Comparison of ENCODE assay signal across 29 mouse cellular contexts in the genomic region with DNA sequence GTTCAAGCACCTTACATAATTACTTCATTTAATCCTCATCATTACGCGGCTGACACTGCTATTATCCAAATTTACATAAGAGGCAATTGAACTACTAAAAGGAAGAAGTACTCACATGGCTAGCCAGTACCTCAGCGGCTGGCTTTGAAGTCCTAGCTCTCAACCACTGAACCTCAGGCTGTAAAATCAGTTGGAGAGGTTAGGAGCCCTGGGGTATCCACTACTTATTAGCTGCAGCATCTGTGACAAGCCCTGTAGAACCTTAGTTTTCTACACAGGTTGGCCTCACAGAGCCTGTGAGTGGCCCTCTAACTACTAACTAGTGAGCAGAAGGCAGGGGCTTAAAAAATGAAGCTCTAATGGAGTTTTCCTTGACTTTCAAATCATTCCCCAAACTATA. TPM values are rescaled to one million over a fixed set of nuclear protein-coding genes. Genes with fewer than 3 reads are reported as not detected.
"Had no signal": no experiment of that assay in that cellular context is flagged by ENCODE, and none has a peak within 500 bp of the region (broad histone marks: within the 10 kb centered on the region; RNA-seq: fewer than 3 reads in every experiment).

No protein-coding gene starts in this region.

- H3K4me2 ChIP-seq: liver, embryonic 13.5 days; midbrain, embryonic 13.5 days; neural tube, embryonic 13.5 days had no signal

- H3K9ac ChIP-seq: liver, embryonic 13.5 days; midbrain, embryonic 13.5 days; neural tube, embryonic 13.5 days had no signal

- ATAC-seq: midbrain, embryonic 13.5 days; midbrain, embryonic 16.5 days had no signal

- DNase-seq: kidney, adult 9 months; kidney, postnatal 14 days; kidney, postnatal 4 days; layer of hippocampus, adult 9-11 months; liver, embryonic 13.5 days; lung, adult 2 months; lung, postnatal 14 days; lung, postnatal 4 days; retina, postnatal 1 day; right cerebral cortex, postnatal 25 days; spleen, adult 18-20 months; thymus, adult 18-20 months; thymus, postnatal 36 days had no signal

- H3K4me1 ChIP-seq: liver, embryonic 13.5 days had no signal

- H3K27ac ChIP-seq: left cerebral cortex, adult 2 months; liver, embryonic 13.5 days; midbrain, embryonic 13.5 days; neural tube, embryonic 13.5 days had no signal

- H3K36me3 ChIP-seq: liver, embryonic 13.5 days; midbrain, embryonic 13.5 days; neural tube, embryonic 13.5 days had no signal

- H3K27me3 ChIP-seq: liver, embryonic 13.5 days; midbrain, embryonic 13.5 days; neural tube, embryonic 13.5 days had no signal

- H3K4me3 ChIP-seq: left cerebral cortex, adult 2 months; liver, embryonic 13.5 days; midbrain, embryonic 13.5 days; myocyte; neural tube, embryonic 13.5 days had no signal

- H3K9me3 ChIP-seq: liver, embryonic 13.5 days; midbrain, embryonic 13.5 days; neural tube, embryonic 13.5 days had no signal

RNA-seq across cellular contexts. Expression of a gene that starts 31.5 kb away (rescaled TPM):
- total RNA-seq: left cerebral cortex, adult 2 months; liver, adult 2 months; megakaryocyte progenitor cell, adult 5-6 weeks; megakaryocyte-erythroid progenitor cell, adult 5-6 weeks; monocyte, adult 5-6 weeks; neutrophil, adult 5-6 weeks had no signal
- polyA plus RNA-seq: kidney, embryonic 16.5 days; limb, embryonic 11.5 days; limb, embryonic 14.5 days; liver, adult 2 months; liver, embryonic 13.5 days; liver, embryonic 16.5 days; midbrain, embryonic 13.5 days; myocyte; testis, adult 2 months; urinary bladder, adult 2 months had no signal
